Mouse (Mus musculus) liver, embryonic 14.5 days (tissue): ENCODE measurements at regions not wholly inside any gene's neighbourhood (a gene's known extent, or its start where the extent isn't known, plus 50 kb on each side); places are given as distances from the start of the nearest gene placed in this dataset.

Source experiments
- ATAC-seq: fragments of 200-750 bp; cut with Nextera tagmentation; 2 replicates; pipeline ENCODE4 v1.8.0; 2017; ENCODE audit warnings: moderate number of reproducible peaks, mild to moderate bottlenecking, moderate library complexity; ENCODE audit not compliant: insufficient read depth
- DNase-seq, 3 experiments: peaks; one replicate each; pipeline ENCODE4 v3.0.0-alpha.2; 2012 to 2013; ENCODE audit warnings: low read depth in 3 of 3, low spot score in 3 of 3
- H3K27ac ChIP-seq: fragments of 300-500 bp; sonication (generic); 2 replicates; pipeline ENCODE4 v1.5.1; 2014; ENCODE audit warnings: moderate library complexity, mild to moderate bottlenecking, control low read depth, inconsistent platforms
- H3K27me3 ChIP-seq: fragments of 300-500 bp; sonication (generic); 2 replicates; pipeline ENCODE4 v1.6.1; 2014; ENCODE audit warnings: mild to moderate bottlenecking, low read length, moderate library complexity; ENCODE audit not compliant: control insufficient read depth, insufficient read depth
- H3K36me3 ChIP-seq: fragments of 300-500 bp; sonication (generic); replicated peaks from 2 replicates; pipeline ENCODE4 v1.6.1; 2014; ENCODE audit warnings: low read depth; ENCODE audit not compliant: control insufficient read depth, insufficient read depth
- H3K4me1 ChIP-seq, 2 experiments: fragments of 200-500 bp in 1 of 2; fragments of 300-500 bp in 1 of 2; sonication (generic) in 1 of 2; replicated peaks; 2 replicates each; pipeline ENCODE4 v1.6.1; 2012 to 2014; ENCODE audit warnings: antibody characterized with exemption in 1 of 2, inconsistent platforms in 1 of 2, low read length in 1 of 2; ENCODE audit not compliant: control insufficient read depth in 2 of 2, insufficient read depth in 2 of 2
- H3K4me2 ChIP-seq: fragments of 300-500 bp; sonication (generic); 2 replicates; pipeline ENCODE4 v1.6.1; 2014; ENCODE audit warnings: low read depth, mild to moderate bottlenecking, control low read depth, moderate library complexity
- H3K4me3 ChIP-seq, 2 experiments: fragments of 200-500 bp in 1 of 2; fragments of 300-500 bp in 1 of 2; sonication (generic) in 1 of 2; 2 replicates each; pipeline ENCODE4 v1.5.1; 2012 to 2014; ENCODE audit warnings: low read depth in 2 of 2, low read length in 2 of 2, mild to moderate bottlenecking in 2 of 2, control low read depth in 1 of 2, inconsistent platforms in 1 of 2, moderate library complexity in 1 of 2; ENCODE audit not compliant: insufficient read depth in 1 of 2
- H3K9ac ChIP-seq: fragments of 300-500 bp; sonication (generic); replicated peaks from 2 replicates; pipeline ENCODE4 v1.6.1; 2014; ENCODE audit warnings: mild to moderate bottlenecking, control low read depth, moderate library complexity
- H3K9me3 ChIP-seq: fragments of 300-500 bp; sonication (generic); 2 replicates; pipeline ENCODE4 v1.6.1; 2016; ENCODE audit warnings: low read length, mixed read lengths; ENCODE audit not compliant: control insufficient read depth
- CTCF ChIP-seq: IDR thresholded peaks from 2 replicates; pipeline ENCODE4 v1.5.1; 2016; ENCODE audit warnings: antibody characterized with exemption, low read depth, control low read depth
- EP300 ChIP-seq: IDR thresholded peaks from 2 replicates; pipeline ENCODE4 v1.6.1; 2016; ENCODE audit warnings: antibody characterized with exemption, low read depth
- WGBS: fragments of 180-500 bp; shearing (Covaris S2); extraction: QIAGEN DNeasy Blood & Tissue Kit; methylation state at CpG from one replicate; pipeline ENCODE4 v1.1.7; 2014; ENCODE audit not compliant: insufficient replicate concordance; 5-methylcytosine and 5-hydroxymethylcytosine counted together

DNA sequence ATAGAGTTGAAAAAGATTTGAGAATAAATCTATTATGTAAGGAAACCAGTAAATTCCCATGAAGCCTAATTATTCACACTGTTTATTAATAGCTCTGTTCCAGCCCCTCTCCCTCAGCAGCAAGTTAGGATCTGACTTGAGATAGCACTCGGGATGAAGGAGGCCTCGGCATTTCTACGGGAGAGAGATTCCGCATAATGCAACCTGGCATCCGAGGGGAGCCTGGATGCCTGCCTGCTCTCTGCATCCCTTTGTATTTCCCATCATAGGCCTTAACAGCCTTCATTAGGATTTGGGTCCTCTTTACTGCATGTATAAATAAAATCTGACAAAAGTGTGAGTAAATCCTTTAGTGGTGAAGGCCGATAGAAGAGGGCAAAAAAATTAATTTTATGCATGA, 338.2 kb upstream of the 4930583I09Rik start:
- DNase-seq (no peak), ATAC-seq (no peak)
- no peaks in the 10 kb centered on the region for H3K36me3 ChIP-seq
- H3K4me2 ChIP-seq: no peak overlapping the region
- no peaks in the 10 kb centered on the region for H3K9me3 ChIP-seq
- no peaks in the 10 kb centered on the region for H3K27me3 ChIP-seq
- WGBS: 76% methylated on average over 6 of the region's 6 CpGs
- H3K4me1 ChIP-seq: no peaks in the 10 kb centered on the region
- TF ChIP-seq CTCF: no peak
- H3K9ac ChIP-seq: no peak overlapping the region
- H3K27ac ChIP-seq: no peak overlapping the region
- no peak overlapping the region for H3K4me3 ChIP-seq

GRCm38 (mm10) chr17:65173236-65173635, 337.4 kb upstream of the 4930583I09Rik start:
- Histone ChIP-seq H3K9ac (no peak overlapping the region), H3K9me3 (no peaks in the 10 kb centered on the region), H3K4me2 (no peak overlapping the region), H3K4me3 (no peak overlapping the region), H3K27ac (no peak overlapping the region), H3K27me3 (no peaks in the 10 kb centered on the region), H3K36me3 (no peaks in the 10 kb centered on the region), H3K4me1 (no peaks in the 10 kb centered on the region)
- TF ChIP-seq EP300 (no peak), CTCF (no peak)
- DNase-seq: no peak
- WGBS: 56% methylated on average over 3 of the region's 3 CpGs
- ATAC-seq: no peak

DNA sequence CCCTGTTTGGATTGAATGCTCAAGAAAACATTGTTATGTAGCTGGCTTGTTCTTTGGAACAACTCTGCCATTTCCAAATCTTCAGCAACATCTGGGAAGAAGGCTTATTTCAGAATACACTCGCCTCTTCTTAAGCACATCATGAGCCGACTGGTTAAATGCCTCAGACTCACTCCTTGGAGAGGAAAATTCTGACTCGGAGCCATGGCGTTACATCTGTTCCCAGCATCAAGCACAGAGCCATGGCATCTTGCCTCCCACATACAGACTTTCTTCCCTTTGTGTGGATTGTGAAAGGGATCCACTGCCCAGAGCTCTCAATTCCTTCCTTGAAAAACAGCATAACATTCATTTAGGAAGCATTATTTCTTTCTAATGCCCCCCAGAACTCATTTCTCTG, 334.8 kb upstream of the 4930583I09Rik start:
- H3K4me3 ChIP-seq: no peak overlapping the region
- no peak overlapping the region for H3K4me2 ChIP-seq
- 69% methylated on average over 4 of the region's 4 CpGs for whole genome bisulfite sequencing
- H3K9ac ChIP-seq: no peak overlapping the region
- H3K27ac ChIP-seq: no peak overlapping the region
- no peaks in the 10 kb centered on the region for H3K36me3 ChIP-seq
- no peak for ATAC-seq
- no peak for TF ChIP-seq EP300
- TF ChIP-seq CTCF: no peak
- no peak for DNase-seq
- H3K4me1 ChIP-seq: no peaks in the 10 kb centered on the region
- H3K9me3 ChIP-seq: no peaks in the 10 kb centered on the region
- H3K27me3 ChIP-seq: no peaks in the 10 kb centered on the region

GRCm38 (mm10) chr17:65169981-65170617, 334.2 kb upstream of the 4930583I09Rik start:
- no peak for ATAC-seq
- TF ChIP-seq EP300 (no peak), CTCF (no peak)
- WGBS: 42% methylated on average over 4 of the region's 4 CpGs

GRCm38 (mm10) chr17:65146376-65146775, 310.5 kb upstream of the 4930583I09Rik start:
- Histone ChIP-seq H3K4me1 (no peaks in the 10 kb centered on the region), H3K4me3 (no peak overlapping the region), H3K36me3 (no peaks in the 10 kb centered on the region), H3K9ac (no peak overlapping the region), H3K9me3 (no peaks in the 10 kb centered on the region), H3K27ac (no peak overlapping the region), H3K27me3 (no peaks in the 10 kb centered on the region), H3K4me2 (no peak overlapping the region)
- WGBS: 68% methylated on average over 2 of the region's 2 CpGs
- DNase-seq (no peak), ATAC-seq (no peak)
- TF ChIP-seq CTCF (no peak), EP300 (no peak)

More at GRCm38 (mm10) chr17:65169981-65170617, 334.2 kb upstream of the 4930583I09Rik start:
- Histone ChIP-seq H3K27me3 (no peaks in the 10 kb centered on the region), H3K4me2 (no peak overlapping the region), H3K36me3 (no peaks in the 10 kb centered on the region), H3K4me3 (no peak overlapping the region), H3K27ac (no peak overlapping the region), H3K4me1 (no peaks in the 10 kb centered on the region), H3K9ac (no peak overlapping the region), H3K9me3 (no peaks in the 10 kb centered on the region)
- DNase-seq: no peak
